Mouse (Mus musculus) common myeloid progenitor, adult 5-6 weeks (primary cell): ENCODE measurements around the gene Pofut1. TPM values are rescaled to one million over a fixed set of nuclear protein-coding genes. Genes with fewer than 3 reads are reported as not detected.

Source experiments
- ATAC-seq: replicated peaks from 2 replicates; pipeline ENCODE4 v1.8.0; 2016; ENCODE audit warnings: low read depth, mild to moderate bottlenecking, moderate TSS enrichment, inconsistent platforms; ENCODE audit not compliant: poor library complexity, severe bottlenecking
- total RNA-seq: library from RNA; stranded (forward); fragments of 200-1000, 187-1606 nt; gene quantifications from 2 replicates; pipeline ENCODE4 v1.2.3, GENCODE M21; 2017

The Pofut1 gene
- total RNA-seq, 1 experiment from 2014 or later, result 23.2 TPM

- ATAC-seq, result no peak
These were observed 42.6 kb downstream of the Pofut1 start for GRCm38 (mm10) chr2:153283919-153284318.

- ATAC-seq, result no peak
These were observed 45.2 kb downstream of the Pofut1 start for GRCm38 (mm10) chr2:153286524-153286923.

- no peak for ATAC-seq
These were observed 46.5 kb downstream of the Pofut1 start for GRCm38 (mm10) chr2:153287835-153288234.

- ATAC-seq, result peak; percentile 92
These were observed 49.9 kb downstream of the Pofut1 start, which contains the start of gene Kif3b for GRCm38 (mm10) chr2:153290938-153291928. Gene Kif3b (plus strand): TSS chr2:153291413.

- ATAC-seq, result peak; percentile 22
These were observed 51.0 kb downstream of the Pofut1 start for GRCm38 (mm10) chr2:153292305-153292861.

GRCm38 (mm10) chr2:153295196-153295595 lies 53.9 kb downstream of the Pofut1 start:
- no peak for ATAC-seq

- no peak for ATAC-seq
These were observed 56.4 kb downstream of the Pofut1 start for GRCm38 (mm10) chr2:153297771-153298170.

GRCm38 (mm10) chr2:153298460-153298859 lies 57.1 kb downstream of the Pofut1 start:
- ATAC-seq, result 0 out of 2 replicates have a peak, but pooled peaks have one; percentile 33

GRCm38 (mm10) chr2:153298863-153299262 lies 57.5 kb downstream of the Pofut1 start:
- ATAC-seq, result peak; percentile 93

GRCm38 (mm10) chr2:153301123-153301522 lies 59.8 kb downstream of the Pofut1 start:
- no peak for ATAC-seq

GRCm38 (mm10) chr2:153305240-153305639 lies 63.9 kb downstream of the Pofut1 start:
- ATAC-seq, result no peak

GRCm38 (mm10) chr2:153308586-153308985 lies 67.3 kb downstream of the Pofut1 start:
- no peak for ATAC-seq

GRCm38 (mm10) chr2:153309106-153309505 lies 67.8 kb downstream of the Pofut1 start:
- no peak for ATAC-seq

- no peak for ATAC-seq
These were observed 68.9 kb downstream of the Pofut1 start for GRCm38 (mm10) chr2:153310228-153310627.

GRCm38 (mm10) chr2:153312884-153313283 lies 71.6 kb downstream of the Pofut1 start:
- no peak for ATAC-seq

GRCm38 (mm10) chr2:153318408-153318807 lies 77.1 kb downstream of the Pofut1 start:
- ATAC-seq, result no peak

- peak; percentile 95 for ATAC-seq
These were observed 77.8 kb downstream of the Pofut1 start for GRCm38 (mm10) chr2:153319036-153319643.
